Mouse (Mus musculus): Measurements from ENCODE around the gene Dock3. TPM values are rescaled to one million over a fixed set of nuclear protein-coding genes. Genes with fewer than 3 reads are reported as not detected.
"Not testable (repeated sequence)": the region's sequence is repeated elsewhere in the genome, so short reads cannot be mapped to it uniquely, and the experiment has no call there.

The Dock3 gene
- polyA plus RNA-seq, 2 experiments: 0.11 TPM; not detected in 1

- Histone ChIP-seq H3K9me3 (ENCODE audit: control insufficient read depth, low read length) (no peaks in the 10 kb centered on the region), H3K36me3 (replicated peaks; ENCODE audit: control insufficient read depth, insufficient read depth, low read depth) (no peaks in the 10 kb centered on the region), H3K27ac (no peak overlapping the region), H3K4me2 (ENCODE audit: low read depth) (no peak overlapping the region), H3K4me1 (replicated peaks; ENCODE audit: control insufficient read depth in 2 of 2, insufficient read depth in 2 of 2, low read length in 1 of 2) (no peaks in the 10 kb centered on the region), H3K27me3 (ENCODE audit: control insufficient read depth, insufficient read depth, low read length) (peaks cover 47% of the 10 kb centered on the region), H3K9ac (replicated peaks) (no peak overlapping the region), H3K4me3 (ENCODE audit: insufficient read depth in 1 of 2, low read depth in 2 of 2, low read length in 2 of 2) (no peak overlapping the region)
- ATAC-seq (ENCODE audit: insufficient read depth) (no peak), DNase-seq (ENCODE audit: low read depth in 3 of 3, low spot score in 3 of 3) (no peak)
- TF ChIP-seq CTCF (IDR thresholded peaks at IDR 0.05; ENCODE audit: low read depth) (no peak), EP300 (IDR thresholded peaks at IDR 0.05; ENCODE audit: low read depth) (no peak)
- WGBS (ENCODE audit: insufficient replicate concordance): 43% methylated on average over 5 of the region's 5 CpGs
These were observed 4.4 kb upstream of the Dock3 start for GRCm38 (mm10) chr9:107236151-107236550.

- H3K36me3 ChIP-seq (replicated peaks; ENCODE audit: control insufficient read depth, insufficient read depth, low read depth): no peaks in the 10 kb centered on the region
- TF ChIP-seq EP300 (IDR thresholded peaks at IDR 0.05; ENCODE audit: low read depth) (no peak), CTCF (IDR thresholded peaks at IDR 0.05; ENCODE audit: low read depth) (no peak)
- H3K27me3 ChIP-seq (ENCODE audit: control insufficient read depth, insufficient read depth, low read length): peaks cover 53% of the 10 kb centered on the region
- DNase-seq (ENCODE audit: low read depth in 3 of 3, low spot score in 3 of 3) (no peak), ATAC-seq (ENCODE audit: insufficient read depth) (no peak)
- H3K4me1 ChIP-seq (replicated peaks; ENCODE audit: control insufficient read depth in 2 of 2, insufficient read depth in 2 of 2, low read length in 1 of 2): no peaks in the 10 kb centered on the region
- whole genome bisulfite sequencing (ENCODE audit: insufficient replicate concordance): 25% methylated on average over 5 of the region's 5 CpGs
- no peak overlapping the region for H3K9ac ChIP-seq (replicated peaks)
- no peak overlapping the region for H3K27ac ChIP-seq
- H3K9me3 ChIP-seq (ENCODE audit: control insufficient read depth, low read length): no peaks in the 10 kb centered on the region
- H3K4me2 ChIP-seq (ENCODE audit: low read depth): no peak overlapping the region
- no peak overlapping the region for H3K4me3 ChIP-seq (ENCODE audit: insufficient read depth in 1 of 2, low read depth in 2 of 2, low read length in 2 of 2)
These were observed 3.6 kb upstream of the Dock3 start for GRCm38 (mm10) chr9:107235261-107235660.

- H3K27ac ChIP-seq: no peak overlapping the region
- H3K27me3 ChIP-seq (ENCODE audit: control insufficient read depth, insufficient read depth, low read length): peaks cover 60% of the 10 kb centered on the region
- TF ChIP-seq EP300 (IDR thresholded peaks at IDR 0.05; ENCODE audit: low read depth): no peak
- TF ChIP-seq CTCF (IDR thresholded peaks at IDR 0.05; ENCODE audit: low read depth): no peak
- H3K4me1 ChIP-seq (replicated peaks; ENCODE audit: control insufficient read depth in 2 of 2, insufficient read depth in 2 of 2, low read length in 1 of 2): no peaks in the 10 kb centered on the region
- no peaks in the 10 kb centered on the region for H3K36me3 ChIP-seq (replicated peaks; ENCODE audit: control insufficient read depth, insufficient read depth, low read depth)
- no peak overlapping the region for H3K9ac ChIP-seq (replicated peaks)
- DNase-seq (ENCODE audit: low read depth in 3 of 3, low spot score in 3 of 3): no peak
- ATAC-seq (ENCODE audit: insufficient read depth): no peak
- WGBS (ENCODE audit: insufficient replicate concordance): 22% methylated on average over 9 of the region's 9 CpGs
- no peak overlapping the region; a peak in 1 of 4 replicates for H3K4me3 ChIP-seq (ENCODE audit: insufficient read depth in 1 of 2, low read depth in 2 of 2, low read length in 2 of 2)
- H3K9me3 ChIP-seq (ENCODE audit: control insufficient read depth, low read length): no peaks in the 10 kb centered on the region
- H3K4me2 ChIP-seq (ENCODE audit: low read depth): peak overlapping the region; percentile 64; the same call in 1 of the 2 replicates
These were observed 431 bp upstream of the Dock3 start for GRCm38 (mm10) chr9:107232140-107232539.

GRCm38 (mm10) chr9:107230991-107231538, 644 bp downstream of the Dock3 start:
- Histone ChIP-seq H3K27me3 (ENCODE audit: control insufficient read depth, insufficient read depth, low read length) (peaks cover 57% of the 10 kb centered on the region), H3K27ac (no peak overlapping the region), H3K9me3 (ENCODE audit: control insufficient read depth, low read length) (no peaks in the 10 kb centered on the region), H3K4me3 (ENCODE audit: insufficient read depth in 1 of 2, low read depth in 2 of 2, low read length in 2 of 2) (peak overlapping the region in 1 of 2 experiments; percentile 39; a peak in 3 of 4 replicates), H3K4me1 (replicated peaks; ENCODE audit: control insufficient read depth in 2 of 2, insufficient read depth in 2 of 2, low read length in 1 of 2) (no peaks in the 10 kb centered on the region), H3K4me2 (ENCODE audit: low read depth) (peak overlapping the region; percentile 64), H3K36me3 (replicated peaks; ENCODE audit: control insufficient read depth, insufficient read depth, low read depth) (no peaks in the 10 kb centered on the region), H3K9ac (replicated peaks) (no peak overlapping the region)
- no peak for TF ChIP-seq CTCF (IDR thresholded peaks at IDR 0.05; ENCODE audit: low read depth)
- ATAC-seq (ENCODE audit: insufficient read depth) (no peak), DNase-seq (ENCODE audit: low read depth in 3 of 3, low spot score in 3 of 3) (no peak)
- 2% methylated on average over 44 of the region's 50 CpGs for WGBS (ENCODE audit: insufficient replicate concordance)

GRCm38 (mm10) chr9:107224597-107224996, 7.1 kb downstream of the Dock3 start:
- H3K9me3 ChIP-seq (ENCODE audit: control insufficient read depth, low read length): no peaks in the 10 kb centered on the region
- TF ChIP-seq EP300 (IDR thresholded peaks at IDR 0.05; ENCODE audit: low read depth) (no peak), CTCF (IDR thresholded peaks at IDR 0.05; ENCODE audit: low read depth) (no peak)
- H3K4me1 ChIP-seq (replicated peaks; ENCODE audit: control insufficient read depth in 2 of 2, insufficient read depth in 2 of 2, low read length in 1 of 2): no peaks in the 10 kb centered on the region
- H3K4me3 ChIP-seq (ENCODE audit: insufficient read depth in 1 of 2, low read depth in 2 of 2, low read length in 2 of 2): no peak overlapping the region
- WGBS (ENCODE audit: insufficient replicate concordance): 67% methylated on average over 1 of the region's 1 CpGs
- ATAC-seq (ENCODE audit: insufficient read depth) (no peak), DNase-seq (ENCODE audit: low read depth in 3 of 3, low spot score in 3 of 3) (no peak)
- no peaks in the 10 kb centered on the region for H3K36me3 ChIP-seq (replicated peaks; ENCODE audit: control insufficient read depth, insufficient read depth, low read depth)
- H3K9ac ChIP-seq (replicated peaks): no peak overlapping the region
- no peak overlapping the region for H3K4me2 ChIP-seq (ENCODE audit: low read depth)
- H3K27ac ChIP-seq: no peak overlapping the region
- H3K27me3 ChIP-seq (ENCODE audit: control insufficient read depth, insufficient read depth, low read length): peaks cover 7% of the 10 kb centered on the region

GRCm38 (mm10) chr9:107174831-107175230, 56.9 kb downstream of the Dock3 start:
- H3K4me2 ChIP-seq (ENCODE audit: low read depth): not testable (repeated sequence)

More at GRCm38 (mm10) chr9:107174831-107175230, 56.9 kb downstream of the Dock3 start:
- 53% methylated on average over 1 of the region's 1 CpGs for WGBS (ENCODE audit: insufficient replicate concordance)
- not testable (repeated sequence) for H3K4me3 ChIP-seq (ENCODE audit: insufficient read depth in 1 of 2, low read depth in 2 of 2, low read length in 2 of 2); DNase-seq (ENCODE audit: low read depth in 3 of 3, low spot score in 3 of 3); ATAC-seq (ENCODE audit: insufficient read depth); H3K36me3 ChIP-seq (replicated peaks; ENCODE audit: control insufficient read depth, insufficient read depth, low read depth); H3K9me3 ChIP-seq (ENCODE audit: control insufficient read depth, low read length); H3K27ac ChIP-seq; H3K27me3 ChIP-seq (ENCODE audit: control insufficient read depth, insufficient read depth, low read length); H3K4me1 ChIP-seq (replicated peaks; ENCODE audit: control insufficient read depth in 2 of 2, insufficient read depth in 2 of 2, low read length in 1 of 2); H3K9ac ChIP-seq (replicated peaks)

Measured in liver, embryonic 14.5 days (tissue).